Mouse (Mus musculus) heart, embryonic 11.5 days (tissue): ENCODE results near the gene Gng7. TPM values are rescaled to one million over a fixed set of nuclear protein-coding genes. Genes with fewer than 3 reads are reported as not detected.

Experiments used
- ATAC-seq: fragments of 200-750 bp; cut with Nextera tagmentation; replicated peaks from 2 replicates; pipeline ENCODE4 v1.8.0; 2017; ENCODE audit warnings: moderate library complexity; ENCODE audit not compliant: insufficient number of reproducible peaks, low FRiP score, low TSS enrichment
- H3K27ac ChIP-seq: fragments of 300-500 bp; sonication (generic); 2 replicates; pipeline ENCODE4 v1.5.1; 2014; ENCODE audit warnings: mild to moderate bottlenecking, low read depth, low read length
- H3K27me3 ChIP-seq: fragments of 300-500 bp; sonication (generic); 2 replicates; pipeline ENCODE4 v1.6.1; 2014; ENCODE audit warnings: mild to moderate bottlenecking, low read length, mixed read lengths; ENCODE audit not compliant: control insufficient read depth, insufficient read depth
- H3K36me3 ChIP-seq: fragments of 300-500 bp; sonication (generic); 2 replicates; pipeline ENCODE4 v1.6.1; 2014; ENCODE audit warnings: mild to moderate bottlenecking, low read length, moderate library complexity, mixed read lengths; ENCODE audit not compliant: control insufficient read depth, insufficient read depth
- H3K4me1 ChIP-seq: fragments of 300-500 bp; sonication (generic); 2 replicates; pipeline ENCODE4 v1.6.1; 2014; ENCODE audit warnings: low read length; ENCODE audit not compliant: control insufficient read depth, insufficient read depth
- H3K4me2 ChIP-seq: fragments of 300-500 bp; sonication (generic); 2 replicates; pipeline ENCODE4 v1.6.1; 2014; ENCODE audit warnings: mild to moderate bottlenecking, moderate library complexity
- H3K4me3 ChIP-seq: fragments of 300-500 bp; sonication (generic); 2 replicates; pipeline ENCODE4 v1.5.1; 2014; ENCODE audit warnings: low read depth, low read length
- H3K9ac ChIP-seq: fragments of 300-500 bp; sonication (generic); 2 replicates; pipeline ENCODE4 v1.6.1; 2014; ENCODE audit warnings: mild to moderate bottlenecking, low read depth, low read length, moderate library complexity
- H3K9me3 ChIP-seq: fragments of 300-500 bp; sonication (generic); replicated peaks from 2 replicates; pipeline ENCODE4 v1.6.1; 2016; ENCODE audit warnings: low read length; ENCODE audit not compliant: control insufficient read depth
- WGBS: fragments of 180-500 bp; shearing (Covaris S2); extraction: QIAGEN DNeasy Blood & Tissue Kit; methylation state at CpG from one replicate; pipeline ENCODE4 v1.1.7; 2014; ENCODE audit not compliant: insufficient replicate concordance; 5-methylcytosine and 5-hydroxymethylcytosine counted together
- polyA plus RNA-seq: library from polyadenylated mRNA; unstranded; fragments of >200 nt; fragmentation: Nextera tagmentation; extraction: Ambion mirVana; gene quantifications from 2 replicates; pipeline ENCODE4 v1.2.1, GENCODE M21; 2014

Gng7 gene
- polyA plus RNA-seq, 1 experiment from 2014 or later, result 1.4 TPM

DNA sequence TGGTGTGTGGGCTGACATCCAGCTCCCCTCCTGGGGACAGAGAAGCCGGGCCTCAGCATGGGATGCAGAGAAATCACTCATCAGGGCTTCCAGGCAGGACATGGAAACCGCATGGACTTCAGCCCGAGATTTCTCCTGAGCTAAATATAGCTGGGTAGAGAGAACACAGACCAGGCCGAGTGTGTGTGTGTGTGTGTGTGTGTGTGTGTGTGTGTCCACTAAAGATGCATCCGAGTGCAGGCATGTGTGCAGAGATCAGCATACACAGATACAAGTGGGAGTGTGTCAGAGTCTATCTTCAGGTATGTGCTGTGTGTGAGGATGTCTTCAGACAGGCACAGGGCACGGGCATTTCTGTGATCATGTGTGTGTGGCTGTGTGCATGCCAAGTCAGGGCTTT lies 59.9 kb downstream of the Gng7 start:
- no peak overlapping the region for H3K4me2 ChIP-seq
- 0 out of 2 replicates have a peak overlapping the region, but pooled peaks have one; percentile 28 for H3K9ac ChIP-seq
- H3K27ac ChIP-seq, result peak overlapping the region; percentile 77
- WGBS, result 35% methylated on average over 6 of the region's 6 CpGs
- no peaks in the 10 kb centered on the region for H3K36me3 ChIP-seq
- H3K4me3 ChIP-seq, result no peak overlapping the region
- H3K9me3 ChIP-seq, result no peaks in the 10 kb centered on the region
- no peaks in the 10 kb centered on the region for H3K27me3 ChIP-seq
- no peak for ATAC-seq
- peaks cover 14% of the 10 kb centered on the region for H3K4me1 ChIP-seq

- no peaks in the 10 kb centered on the region for H3K36me3 ChIP-seq
- no peak for ATAC-seq
- H3K9me3 ChIP-seq, result no peaks in the 10 kb centered on the region
- no peaks in the 10 kb centered on the region for H3K27me3 ChIP-seq
- WGBS, result 77% methylated on average over 13 of the region's 13 CpGs
- peak overlapping the region; percentile 77 for H3K27ac ChIP-seq
- H3K4me1 ChIP-seq, result peaks cover 14% of the 10 kb centered on the region
- H3K4me2 ChIP-seq, result no peak overlapping the region
- H3K4me3 ChIP-seq, result no peak overlapping the region
- 0 out of 2 replicates have a peak overlapping the region, but pooled peaks have one; percentile 28 for H3K9ac ChIP-seq
These were observed 60.3 kb downstream of the Gng7 start for GRCm38 (mm10) chr10:80954415-80954814.

GRCm38 (mm10) chr10:80952449-80952848 lies 62.3 kb downstream of the Gng7 start:
- ATAC-seq, result no peak
- WGBS, result 75% methylated on average over 15 of the region's 15 CpGs

DNA sequence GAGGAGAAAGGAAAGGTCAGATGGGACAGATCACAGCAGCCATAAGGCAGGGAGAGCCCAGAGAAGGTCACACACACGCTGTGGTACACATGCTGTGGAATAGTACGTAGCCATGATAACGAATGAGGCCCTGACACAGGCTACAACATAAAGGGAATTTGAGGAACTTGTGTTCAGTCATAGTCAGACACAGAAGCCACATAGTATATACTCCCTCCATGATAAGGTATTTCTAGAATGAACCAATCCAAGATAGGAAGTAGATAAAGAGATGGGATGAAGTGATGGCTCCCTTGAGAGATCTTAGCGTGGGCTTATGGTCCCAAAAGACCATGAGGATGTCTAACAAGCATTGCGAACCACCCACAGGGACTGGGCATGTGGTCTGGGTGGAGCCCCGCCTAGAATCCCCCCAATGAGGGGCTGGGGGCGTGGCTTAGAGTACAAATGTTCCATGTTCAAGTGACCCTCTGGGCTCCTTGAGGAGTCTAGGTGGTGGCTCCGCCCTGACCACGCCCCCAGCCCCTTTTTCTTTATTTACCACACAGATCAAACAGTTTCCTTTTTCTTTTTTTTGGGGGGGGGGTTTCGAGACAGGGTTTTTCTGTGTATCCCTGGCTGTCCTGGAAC lies 62.9 kb downstream of the Gng7 start:
- Histone ChIP-seq H3K4me1 (peaks cover 36% of the 10 kb centered on the region), H3K9ac (no peak overlapping the region), H3K27ac (no peak overlapping the region), H3K9me3 (no peaks in the 10 kb centered on the region), H3K4me3 (no peak overlapping the region), H3K27me3 (no peaks in the 10 kb centered on the region), H3K4me2 (no peak overlapping the region), H3K36me3 (no peaks in the 10 kb centered on the region)
- 73% methylated on average over 10 of the region's 10 CpGs for WGBS
- ATAC-seq, result no peak

More at GRCm38 (mm10) chr10:80952449-80952848, 62.3 kb downstream of the Gng7 start:
- Histone ChIP-seq H3K9ac (no peak overlapping the region), H3K4me2 (no peak overlapping the region), H3K4me3 (no peak overlapping the region), H3K27ac (no peak overlapping the region), H3K27me3 (no peaks in the 10 kb centered on the region), H3K36me3 (no peaks in the 10 kb centered on the region), H3K4me1 (peaks cover 31% of the 10 kb centered on the region), H3K9me3 (no peaks in the 10 kb centered on the region)

GRCm38 (mm10) chr10:80950314-80950713 lies 64.4 kb downstream of the Gng7 start:
- Histone ChIP-seq H3K9ac (no peak overlapping the region), H3K27me3 (no peaks in the 10 kb centered on the region), H3K4me2 (no peak overlapping the region), H3K36me3 (no peaks in the 10 kb centered on the region), H3K9me3 (no peaks in the 10 kb centered on the region), H3K4me1 (peaks cover 34% of the 10 kb centered on the region), H3K4me3 (no peak overlapping the region), H3K27ac (no peak overlapping the region)
- WGBS, result 26% methylated on average over 5 of the region's 5 CpGs
- ATAC-seq, result no peak

- Histone ChIP-seq H3K9ac (no peak overlapping the region), H3K4me3 (no peak overlapping the region), H3K9me3 (no peaks in the 10 kb centered on the region), H3K36me3 (no peaks in the 10 kb centered on the region), H3K27me3 (no peaks in the 10 kb centered on the region), H3K4me2 (no peak overlapping the region), H3K4me1 (peaks cover 25% of the 10 kb centered on the region), H3K27ac (no peak overlapping the region)
- 77% methylated on average over 3 of the region's 3 CpGs for WGBS
- ATAC-seq, result no peak
These were observed 65.7 kb downstream of the Gng7 start for GRCm38 (mm10) chr10:80949081-80949480.

- WGBS, result 32% methylated on average over 6 of the region's 6 CpGs
- Histone ChIP-seq H3K4me1 (peaks cover 25% of the 10 kb centered on the region), H3K9me3 (no peaks in the 10 kb centered on the region), H3K27me3 (no peaks in the 10 kb centered on the region), H3K9ac (no peak overlapping the region), H3K4me2 (no peak overlapping the region), H3K36me3 (no peaks in the 10 kb centered on the region), H3K27ac (0 out of 2 replicates have a peak overlapping the region, but pooled peaks have one; percentile 38), H3K4me3 (no peak overlapping the region)
- peak; percentile 62; the same call in 1 of the 2 replicates for ATAC-seq
These were observed 66.2 kb downstream of the Gng7 start for GRCm38 (mm10) chr10:80948570-80948969.

DNA sequence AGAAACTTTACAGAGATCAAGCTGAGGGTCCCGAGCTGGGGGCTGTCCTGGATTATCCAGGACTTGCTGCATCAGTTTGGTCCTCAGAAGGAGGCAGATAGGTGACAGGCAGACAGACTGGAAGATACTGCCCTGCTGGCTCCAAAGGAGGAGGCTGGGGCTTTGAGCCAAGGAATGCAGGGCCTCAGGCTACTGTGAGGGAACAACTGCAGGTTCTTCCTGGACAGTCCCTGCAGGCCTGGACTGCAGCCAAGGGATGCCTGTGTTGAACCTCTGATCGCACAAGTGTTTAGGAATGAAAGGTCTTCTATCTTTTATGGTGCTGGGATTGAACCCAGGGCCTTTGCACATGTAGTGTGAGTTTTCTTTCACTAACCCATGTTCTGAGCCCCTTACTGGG lies 66.9 kb downstream of the Gng7 start:
- Histone ChIP-seq H3K4me2 (no peak overlapping the region), H3K4me3 (no peak overlapping the region), H3K27ac (peak overlapping the region; percentile 38), H3K27me3 (no peaks in the 10 kb centered on the region), H3K4me1 (peaks cover 25% of the 10 kb centered on the region), H3K9ac (no peak overlapping the region), H3K9me3 (no peaks in the 10 kb centered on the region), H3K36me3 (no peaks in the 10 kb centered on the region)
- ATAC-seq, result no peak
- WGBS, result 17% methylated on average over 2 of the region's 2 CpGs
